Mouse (Mus musculus) kidney, adult 2 months (tissue): ENCODE measurements around the gene Tti1. TPM values are rescaled to one million over a fixed set of nuclear protein-coding genes. Genes with fewer than 3 reads are reported as not detected.

ENCODE experiments used
- DNase-seq: peaks from one replicate; pipeline ENCODE4 v3.0.0; 2021
- H3K27ac ChIP-seq: fragments of 200-500 bp; 2 replicates; pipeline ENCODE4 v1.5.1; 2012; ENCODE audit warnings: low read depth, low read length, control low read depth, inconsistent platforms; ENCODE audit not compliant: insufficient read depth
- H3K27me3 ChIP-seq: fragments of 200-500 bp; replicated peaks from 2 replicates; pipeline ENCODE4 v1.6.1; 2012; ENCODE audit warnings: mild to moderate bottlenecking, moderate library complexity, low read length, inconsistent platforms; ENCODE audit not compliant: control insufficient read depth, insufficient read depth
- H3K36me3 ChIP-seq: fragments of 200-500 bp; 2 replicates; pipeline ENCODE4 v1.6.1; 2012; ENCODE audit warnings: mild to moderate bottlenecking, moderate library complexity, low read length, inconsistent platforms; ENCODE audit not compliant: control insufficient read depth, insufficient read depth
- H3K4me1 ChIP-seq: fragments of 200-500 bp; 2 replicates; pipeline ENCODE4 v1.6.1; 2011; ENCODE audit warnings: low read length; ENCODE audit not compliant: control insufficient read depth, insufficient read depth
- H3K4me3 ChIP-seq: fragments of 200-500 bp; 2 replicates; pipeline ENCODE4 v1.5.1; 2011; ENCODE audit warnings: mild to moderate bottlenecking, low read depth, low read length, control low read depth; ENCODE audit not compliant: insufficient read depth
- CTCF ChIP-seq: fragments of 200-500 bp; conservative IDR thresholded peaks from 2 replicates; pipeline ENCODE4 v1.5.1; 2011; ENCODE audit warnings: low read depth, mild to moderate bottlenecking, control low read depth, low read length, moderate library complexity, mixed read lengths; ENCODE audit not compliant: insufficient read depth, insufficient read length
- POLR2A ChIP-seq: fragments of 200-500 bp; IDR thresholded peaks from one replicate; pipeline ENCODE4 v1.6.1; 2011; ENCODE audit warnings: low read depth, low read length, control low read depth
- WGBS: fragments of 180-500 bp; shearing (Covaris S2); methylation state at CpG from one replicate; pipeline ENCODE4 v1.1.7; 2018; 5-methylcytosine and 5-hydroxymethylcytosine counted together
- polyA plus RNA-seq: library from polyadenylated mRNA; depleted of rRNA; stranded (reverse); fragments of >200 nt; gene quantifications from 2 replicates; pipeline ENCODE4 v1.2.3, GENCODE M21; 2012

The Tti1 gene
- polyA plus RNA-seq, 1 experiment = 16.3 TPM

GRCm38 (mm10) chr2:157992501-157992900 is 35.7 kb downstream of the Tti1 start:
- 54% methylated on average over 4 of the region's 4 CpGs for WGBS
- no peak overlapping the region for H3K27ac ChIP-seq
- no peak overlapping the region for H3K4me3 ChIP-seq
- peak; percentile 83 for DNase-seq
- no peaks in the 10 kb centered on the region for H3K27me3 ChIP-seq
- no peaks in the 10 kb centered on the region; the same call in 1 of the 2 replicates for H3K36me3 ChIP-seq
- TF ChIP-seq CTCF = no peak
- TF ChIP-seq POLR2A = no peak
- H3K4me1 ChIP-seq = no peaks in the 10 kb centered on the region

GRCm38 (mm10) chr2:157991026-157991425 is 37.2 kb downstream of the Tti1 start:
- no peak for TF ChIP-seq CTCF
- no peak for TF ChIP-seq POLR2A
- H3K4me3 ChIP-seq = no peak overlapping the region
- H3K27ac ChIP-seq = no peak overlapping the region
- no peaks in the 10 kb centered on the region for H3K27me3 ChIP-seq
- WGBS = 64% methylated on average over 6 of the region's 6 CpGs
- no peaks in the 10 kb centered on the region for H3K4me1 ChIP-seq
- no peaks in the 10 kb centered on the region; the same call in 1 of the 2 replicates for H3K36me3 ChIP-seq
- no peak for DNase-seq

GRCm38 (mm10) chr2:157989946-157990345 is 38.3 kb downstream of the Tti1 start:
- TF ChIP-seq POLR2A (no peak), CTCF (peak; percentile 52)
- no peaks in the 10 kb centered on the region for H3K27me3 ChIP-seq
- H3K27ac ChIP-seq = no peak overlapping the region
- peak; percentile 25 for DNase-seq
- no peak overlapping the region for H3K4me3 ChIP-seq
- no peaks in the 10 kb centered on the region; the same call in 1 of the 2 replicates for H3K36me3 ChIP-seq
- H3K4me1 ChIP-seq = no peaks in the 10 kb centered on the region
- 48% methylated on average over 2 of the region's 2 CpGs for WGBS

- no peak overlapping the region for H3K4me3 ChIP-seq
- no peaks in the 10 kb centered on the region for H3K4me1 ChIP-seq
- no peaks in the 10 kb centered on the region; the same call in 1 of the 2 replicates for H3K36me3 ChIP-seq
- no peak for DNase-seq
- no peak for TF ChIP-seq POLR2A
- no peak for TF ChIP-seq CTCF
- 80% methylated on average over 7 of the region's 7 CpGs for WGBS
- H3K27ac ChIP-seq = no peak overlapping the region
- no peaks in the 10 kb centered on the region for H3K27me3 ChIP-seq
Observed at GRCm38 (mm10) chr2:157988416-157989190, 39.6 kb downstream of the Tti1 start.

GRCm38 (mm10) chr2:157986235-157986634 is 42.0 kb downstream of the Tti1 start:
- no peak for DNase-seq
- H3K36me3 ChIP-seq = no peaks in the 10 kb centered on the region
- 96% methylated on average over 6 of the region's 6 CpGs for WGBS
- H3K27me3 ChIP-seq = no peaks in the 10 kb centered on the region
- no peak overlapping the region for H3K4me3 ChIP-seq
- no peak for TF ChIP-seq CTCF
- no peak for TF ChIP-seq POLR2A
- no peak overlapping the region for H3K27ac ChIP-seq
- no peaks in the 10 kb centered on the region for H3K4me1 ChIP-seq

GRCm38 (mm10) chr2:157985611-157986010 is 42.6 kb downstream of the Tti1 start:
- Histone ChIP-seq H3K27me3 (no peaks in the 10 kb centered on the region), H3K4me1 (no peaks in the 10 kb centered on the region), H3K27ac (no peak overlapping the region), H3K36me3 (no peaks in the 10 kb centered on the region), H3K4me3 (no peak overlapping the region)
- TF ChIP-seq POLR2A (no peak), CTCF (no peak)
- DNase-seq = no peak
- 92% methylated on average over 4 of the region's 4 CpGs for WGBS

GRCm38 (mm10) chr2:157983276-157983675 is 45.0 kb downstream of the Tti1 start:
- no peak for DNase-seq
- Histone ChIP-seq H3K4me1 (no peaks in the 10 kb centered on the region), H3K27ac (no peak overlapping the region), H3K4me3 (no peak overlapping the region), H3K27me3 (no peaks in the 10 kb centered on the region), H3K36me3 (no peaks in the 10 kb centered on the region)
- no peak for TF ChIP-seq CTCF
- no peak for TF ChIP-seq POLR2A
- 93% methylated on average over 4 of the region's 4 CpGs for WGBS
